Comparison of ENCODE assay signal across 29 mouse cellular contexts in the genomic region with DNA sequence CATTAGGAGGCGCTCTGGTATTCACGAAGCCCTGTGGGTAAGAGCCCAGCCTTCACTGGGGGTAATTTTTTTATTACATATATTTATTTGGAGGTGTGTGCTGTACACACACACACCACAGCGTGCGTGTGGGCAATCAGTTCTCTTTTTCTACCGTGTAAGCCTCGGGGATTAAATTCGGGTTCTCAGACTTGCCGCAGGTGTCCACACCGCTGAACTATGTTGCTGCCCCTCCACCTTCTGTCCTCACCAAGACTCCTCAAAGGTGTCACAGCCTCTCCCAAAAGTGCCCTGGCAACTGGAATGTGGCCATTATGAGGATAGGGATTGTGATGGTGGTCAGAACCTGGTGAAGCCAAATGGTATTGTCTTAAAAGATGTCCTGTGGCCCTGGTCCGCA. TPM values are rescaled to one million over a fixed set of nuclear protein-coding genes. Genes with fewer than 3 reads are reported as not detected.
"Had no signal": no experiment of that assay in that cellular context is flagged by ENCODE, and none has a peak within 500 bp of the region (broad histone marks: within the 10 kb centered on the region; RNA-seq: fewer than 3 reads in every experiment).

A gene (plus strand): TSS at position 301 of the 400 bp plus-strand sequence.

- H3K36me3 ChIP-seq: lung, embryonic 15.5 days; midbrain, embryonic 10.5 days; midbrain, embryonic 12.5 days; neural tube, embryonic 13.5 days; neural tube, embryonic 15.5 days had no signal

- H3K27me3 ChIP-seq: lung, embryonic 15.5 days; midbrain, embryonic 12.5 days; neural tube, embryonic 13.5 days; neural tube, embryonic 15.5 days had no signal

- H3K4me3 ChIP-seq: lung, embryonic 15.5 days; midbrain, embryonic 10.5 days; midbrain, embryonic 12.5 days; myocyte; neural tube, embryonic 13.5 days; neural tube, embryonic 15.5 days had no signal

- DNase-seq: lung, adult 18-20 months; lung, postnatal 14 days; lung, postnatal 4 days; midbrain, embryonic 14.5 days; retina, postnatal 1 day; right cerebral cortex, adult 18-20 months; right cerebral cortex, postnatal 25 days; right cerebral cortex, postnatal 4 days; spleen, adult 18-20 months; thymus, adult 18-20 months; thymus, postnatal 14 days; thymus, postnatal 36 days had no signal

- H3K27ac ChIP-seq: liver, embryonic 14.5 days; lung, embryonic 15.5 days; midbrain, embryonic 10.5 days; midbrain, embryonic 12.5 days; neural tube, embryonic 13.5 days; neural tube, embryonic 15.5 days had no signal

- H3K4me1 ChIP-seq: lung, embryonic 15.5 days; midbrain, embryonic 10.5 days; midbrain, embryonic 12.5 days; neural tube, embryonic 13.5 days; neural tube, embryonic 15.5 days had no signal

RNA-seq across cellular contexts. Expression of the gene that starts here (rescaled TPM):
- total RNA-seq: megakaryocyte, adult 5-6 weeks; megakaryocyte-erythroid progenitor cell, adult 5-6 weeks had no signal
- polyA plus RNA-seq: liver, embryonic 14.5 days; liver, embryonic 16.5 days; lung, embryonic 15.5 days; lung, postnatal 0 days; midbrain, embryonic 10.5 days; midbrain, embryonic 12.5 days; midbrain, embryonic 14.5 days; midbrain, embryonic 16.5 days; myocyte; neural tube, embryonic 11.5 days; neural tube, embryonic 13.5 days; neural tube, embryonic 15.5 days; small intestine, adult 2 months; stomach, embryonic 14.5 days; stomach, embryonic 16.5 days; thymus, postnatal 0 days had no signal
